Mouse (Mus musculus) heart, adult 11 months (tissue): ENCODE measurements around the gene Vrk3.
A peak's percentile ranks its signal among the peaks of the same experiment; 100 is the strongest.
"Not testable (repeated sequence)": the region's sequence is repeated elsewhere in the genome, so short reads cannot be mapped to it uniquely, and the experiment has no call there.

Experiments used
- DNase-seq: peaks from one replicate; pipeline ENCODE4 v3.0.0; 2022

Vrk3 gene

DNA sequence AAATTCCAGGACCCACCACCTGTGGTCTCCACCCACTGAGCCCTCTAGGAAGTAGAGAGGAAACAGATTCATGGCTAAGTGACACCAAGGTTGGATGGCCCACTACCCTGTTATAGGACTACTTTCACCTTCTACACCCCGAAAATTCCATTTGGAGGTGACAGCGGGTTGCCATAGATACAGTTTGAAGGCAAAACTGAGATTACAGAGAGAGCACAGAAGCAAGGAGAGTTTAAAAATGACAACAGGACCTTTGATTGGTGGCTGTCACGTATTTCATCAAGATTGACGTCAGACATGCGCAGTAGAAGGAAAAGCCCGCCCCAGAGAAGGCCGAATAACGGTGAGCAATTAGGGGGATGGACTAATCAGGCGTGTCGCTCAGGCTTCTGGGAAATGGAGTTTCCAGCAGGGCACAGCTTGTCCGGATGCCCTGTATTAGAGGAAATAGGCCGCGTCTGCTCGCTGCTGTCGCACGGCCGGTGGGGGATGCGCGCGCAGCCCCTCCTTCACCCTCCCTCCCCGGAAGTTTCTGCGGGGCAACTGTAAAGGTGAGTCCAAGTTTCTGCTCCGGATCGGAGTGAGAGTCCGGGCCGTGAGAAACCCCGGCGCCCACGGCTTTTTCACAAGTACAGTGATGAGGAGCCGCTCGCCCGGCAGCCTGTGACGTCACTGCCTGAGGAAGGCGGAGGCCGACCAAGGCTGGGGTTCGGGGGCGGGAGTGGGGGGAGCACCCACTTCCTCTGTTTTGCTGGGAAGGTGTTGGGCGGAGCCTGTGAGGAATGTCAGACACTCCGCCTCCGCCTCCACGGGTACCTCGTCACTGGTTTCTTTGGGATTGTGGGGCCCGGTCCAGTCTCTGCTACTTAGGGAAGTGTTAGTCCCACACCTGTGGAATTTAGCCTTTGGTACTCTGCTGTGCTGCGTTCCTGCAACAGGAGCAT, at the start of gene Vrk3:
TSS of gene Vrk3 (plus strand) at position 313 of the 944 bp plus-strand sequence.
- DNase-seq, result peak; percentile 100

DNA sequence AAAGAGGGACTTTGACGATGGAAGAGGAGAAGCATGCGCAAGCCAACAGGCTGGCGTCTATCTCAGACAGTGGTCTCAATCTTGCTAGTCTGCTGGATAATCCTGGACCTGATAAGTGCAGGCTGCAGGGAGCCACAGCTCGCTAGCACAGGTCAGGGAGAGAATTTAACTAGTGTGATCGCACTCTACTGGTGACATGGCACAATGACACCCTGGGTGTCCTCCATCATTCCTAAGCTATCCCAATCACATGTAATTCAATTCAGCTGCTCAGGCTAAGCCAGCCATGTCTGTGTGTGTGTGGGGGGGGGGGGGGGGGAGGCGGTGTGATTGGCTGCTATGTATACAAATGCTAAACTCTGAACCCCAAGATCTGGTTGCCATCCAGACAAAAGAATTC, 46.3 kb upstream of the Vrk3 start:
- DNase-seq, result no peak

DNA sequence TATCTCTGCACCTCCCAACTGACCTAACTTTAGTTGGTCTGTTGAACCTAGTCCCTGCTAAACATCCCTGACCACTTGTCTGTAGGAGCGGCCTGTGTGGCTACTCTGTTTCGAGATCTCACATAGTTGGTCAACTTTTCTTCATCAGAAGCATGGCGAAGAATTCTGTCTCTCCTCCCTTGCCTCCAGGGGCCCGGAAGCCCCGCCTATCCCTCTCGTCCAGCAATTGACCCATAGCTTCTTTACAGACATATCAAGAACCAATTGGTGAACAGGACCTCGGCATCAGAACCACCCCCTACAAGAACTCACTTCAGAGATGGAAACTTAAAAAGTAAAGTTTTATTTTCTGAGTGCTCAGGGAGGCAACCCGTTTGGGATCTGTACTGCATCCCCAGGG, 45.2 kb upstream of the Vrk3 start:
- no peak for DNase-seq

DNA sequence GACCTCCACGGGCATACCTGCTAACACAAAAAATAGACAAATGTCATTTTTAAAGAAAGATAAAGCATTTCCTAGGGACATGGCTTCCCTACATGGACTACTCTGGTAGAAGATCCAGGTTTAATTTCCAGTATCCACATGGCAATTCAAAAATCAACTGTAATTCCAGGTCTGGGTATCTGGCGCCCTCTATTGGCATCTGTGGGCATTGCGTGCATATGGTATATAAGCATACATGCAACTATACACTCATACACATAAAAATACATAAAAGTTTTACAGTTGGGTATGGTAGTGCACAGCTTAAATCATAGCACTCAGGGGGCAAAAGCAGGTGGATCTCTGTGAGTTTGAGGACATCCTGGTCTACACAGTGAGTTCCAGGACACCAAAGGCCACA, 43.9 kb upstream of the Vrk3 start:
- DNase-seq, result no peak

DNA sequence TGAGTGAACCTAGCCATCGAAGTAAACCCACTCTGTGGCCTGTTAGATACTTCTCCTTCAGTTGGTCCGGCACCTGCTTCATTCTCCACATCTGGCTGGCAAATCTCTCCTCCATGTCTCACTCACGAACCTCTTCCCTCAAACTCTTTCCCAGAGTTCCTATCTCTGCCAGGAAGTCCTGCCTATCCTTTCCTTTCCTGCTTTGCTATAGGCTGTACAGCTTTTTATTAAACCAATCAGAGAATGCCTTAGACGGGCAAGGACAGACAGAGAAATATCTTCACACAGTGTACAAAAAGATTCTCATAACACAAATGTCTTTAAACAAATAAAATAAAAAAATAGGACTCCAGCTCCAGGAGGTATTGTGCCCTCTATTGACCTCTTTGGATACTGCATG, 43.1 kb upstream of the Vrk3 start:
- no peak for DNase-seq

DNA sequence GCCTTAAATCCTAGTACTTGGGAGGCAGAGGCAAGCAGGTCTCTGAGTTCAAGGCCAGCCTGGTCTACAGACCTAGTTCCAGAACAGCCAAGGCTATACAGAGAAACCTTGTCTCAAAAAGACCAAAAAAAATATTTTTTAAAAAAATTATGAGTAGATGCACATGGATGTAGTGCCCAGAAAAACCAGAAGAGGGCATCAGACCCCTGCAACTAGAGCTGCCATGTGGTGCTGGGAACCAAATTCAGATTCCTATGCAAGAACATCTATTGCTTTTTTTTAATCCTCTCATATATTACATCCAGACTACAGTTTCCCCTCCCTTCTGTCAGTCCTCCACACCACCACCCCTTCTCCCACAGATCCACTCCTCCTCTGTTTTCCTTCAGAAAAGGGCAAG, 41.9 kb upstream of the Vrk3 start:
- DNase-seq, result no peak

DNA sequence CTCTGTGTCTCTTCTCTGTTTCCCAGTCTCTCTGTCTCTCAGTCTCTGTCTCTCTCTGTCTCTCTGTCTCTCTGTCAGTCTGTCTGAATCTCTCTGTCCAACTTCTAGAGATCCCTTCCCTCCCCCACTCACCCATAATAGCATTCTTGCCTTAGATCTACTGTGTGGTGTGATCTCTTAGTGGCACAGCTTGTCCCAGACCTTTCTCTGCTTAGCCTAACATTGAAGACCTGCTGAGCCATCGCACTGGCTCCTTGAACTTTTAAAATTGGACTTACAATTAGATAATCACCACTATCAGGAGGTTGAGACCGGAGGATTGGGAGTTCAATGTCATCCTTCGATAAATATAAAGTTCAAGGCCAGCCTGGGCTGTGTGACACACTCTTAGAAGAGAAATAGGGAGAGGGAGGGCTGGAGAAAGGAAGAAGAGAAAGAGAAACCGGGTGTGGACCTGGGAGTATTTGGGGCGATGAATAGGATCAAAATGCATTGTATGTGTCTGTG, 41.0 kb upstream of the Vrk3 start:
- DNase-seq, result no peak

DNA sequence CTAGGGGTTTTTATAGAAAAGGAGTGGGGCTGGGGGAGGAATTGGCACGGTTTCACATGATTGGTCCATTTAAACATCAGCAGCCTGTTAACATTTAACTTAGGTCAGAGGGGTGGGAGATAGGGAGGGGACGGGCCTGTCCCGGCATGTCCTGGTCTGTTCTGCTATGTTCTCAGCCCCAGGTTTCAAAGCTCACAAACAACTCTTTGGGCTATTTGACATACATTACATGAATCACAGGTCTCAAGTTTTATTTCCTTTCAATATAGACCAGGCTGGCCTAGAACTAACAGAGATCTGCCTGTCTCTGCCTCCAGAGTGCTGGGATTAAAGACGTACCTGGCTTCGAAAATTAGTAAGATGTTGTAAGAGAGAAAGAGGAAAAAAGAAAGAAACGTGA, 40.1 kb upstream of the Vrk3 start:
- DNase-seq, result not testable (repeated sequence)

DNA sequence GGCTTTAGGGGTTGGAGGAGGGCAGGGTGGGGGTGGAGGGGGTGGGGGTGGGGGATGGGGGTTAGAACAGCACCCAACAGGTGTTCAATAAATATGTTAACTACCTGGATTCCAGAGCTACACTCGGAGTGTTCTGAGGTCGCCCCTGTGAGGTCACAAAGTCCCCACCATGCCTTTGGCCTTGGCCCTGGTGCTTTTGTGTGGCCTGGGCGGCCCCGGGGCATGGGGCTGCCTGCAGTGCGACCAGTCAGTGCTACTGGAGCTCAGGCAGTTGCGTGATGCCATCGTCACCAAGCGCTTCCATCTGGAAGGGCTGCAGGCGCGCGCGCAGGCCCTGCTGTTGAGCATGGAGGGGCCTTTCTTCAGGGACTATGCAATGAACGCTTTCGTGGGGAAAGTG, 39.6 kb upstream of the Vrk3 start, which contains the start of gene Izumo2:
TSS of gene Izumo2 (plus strand) at position 169 of the 400 bp plus-strand sequence.
- no peak for DNase-seq

DNA sequence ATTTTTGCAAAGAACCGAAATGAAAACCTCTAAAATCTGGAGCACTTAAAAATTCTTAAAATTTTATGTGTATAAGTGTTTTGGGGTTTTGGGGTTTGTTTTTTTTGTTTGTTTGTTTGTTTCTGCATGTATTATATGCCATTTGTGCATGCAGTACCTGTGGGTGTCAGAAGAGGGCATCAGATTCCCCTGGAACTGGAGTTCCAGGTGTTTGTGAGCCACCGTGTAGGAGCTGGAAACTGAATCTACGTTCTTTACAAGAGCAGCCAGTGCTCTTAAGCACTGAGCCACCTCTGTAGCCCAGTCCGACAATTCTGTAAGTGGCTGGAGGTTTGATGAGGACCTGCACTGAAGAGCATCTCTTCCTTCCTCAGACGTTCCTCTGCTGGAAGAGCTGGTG, 38.3 kb upstream of the Vrk3 start:
- no peak for DNase-seq

DNA sequence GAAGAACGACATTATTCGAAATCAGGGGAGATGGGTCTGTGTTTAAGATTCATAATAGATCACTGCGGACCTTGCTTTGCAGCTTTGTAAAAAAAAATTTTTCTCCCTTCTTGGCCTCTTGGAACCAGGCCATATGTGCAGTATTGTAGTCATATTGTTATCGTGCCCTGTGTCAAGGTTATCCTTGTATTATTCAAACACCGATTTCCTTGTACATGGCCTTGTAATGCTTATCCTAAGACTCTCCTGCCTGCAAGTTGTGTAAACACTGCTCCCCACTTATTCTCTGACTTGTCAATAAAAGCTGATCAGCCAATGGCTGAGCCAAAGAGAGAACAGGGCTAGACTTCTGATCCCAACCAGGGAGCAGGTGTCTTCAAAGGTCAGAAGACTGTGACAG, 26.2 kb upstream of the Vrk3 start:
- DNase-seq, result no peak

DNA sequence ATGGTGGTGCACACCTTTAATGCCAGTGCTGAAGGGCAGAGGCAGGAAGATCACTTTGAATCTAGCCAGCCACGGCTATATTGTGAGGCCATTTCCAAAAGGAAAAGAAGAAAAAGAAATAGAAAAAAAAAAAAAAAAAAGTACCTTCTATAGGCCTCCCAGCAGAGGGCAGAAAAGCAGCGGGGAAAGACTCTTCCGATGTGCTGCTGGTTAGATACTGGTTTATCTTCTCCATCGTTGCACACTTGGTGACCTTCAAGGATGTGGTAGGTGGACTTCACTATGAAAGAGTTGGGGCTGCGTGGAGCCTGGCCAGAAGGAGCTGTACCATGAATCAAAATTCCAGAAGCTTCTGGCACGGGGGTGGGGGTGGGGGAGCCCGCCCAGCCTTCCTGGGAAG, 23.9 kb upstream of the Vrk3 start:
- DNase-seq, result no peak

DNA sequence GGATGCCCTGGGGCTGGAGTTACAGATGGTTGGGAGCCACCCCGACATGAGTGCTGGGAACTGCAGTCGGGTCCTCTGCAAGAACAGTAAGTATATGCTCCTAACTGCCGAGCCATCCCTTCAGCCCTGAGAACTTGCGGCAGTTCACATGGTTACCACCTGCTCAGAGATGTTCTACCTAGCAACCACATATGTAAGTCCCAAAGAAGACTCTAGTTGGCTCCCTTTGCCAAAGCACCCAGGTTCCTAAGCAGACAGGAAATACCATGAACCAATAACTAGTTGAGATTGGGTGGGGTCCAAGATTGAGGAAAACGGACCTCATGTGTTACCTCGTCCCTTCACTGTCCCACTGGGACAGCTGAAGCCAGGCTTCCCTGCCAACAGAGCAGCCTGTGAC, 21.9 kb upstream of the Vrk3 start:
- no peak for DNase-seq

DNA sequence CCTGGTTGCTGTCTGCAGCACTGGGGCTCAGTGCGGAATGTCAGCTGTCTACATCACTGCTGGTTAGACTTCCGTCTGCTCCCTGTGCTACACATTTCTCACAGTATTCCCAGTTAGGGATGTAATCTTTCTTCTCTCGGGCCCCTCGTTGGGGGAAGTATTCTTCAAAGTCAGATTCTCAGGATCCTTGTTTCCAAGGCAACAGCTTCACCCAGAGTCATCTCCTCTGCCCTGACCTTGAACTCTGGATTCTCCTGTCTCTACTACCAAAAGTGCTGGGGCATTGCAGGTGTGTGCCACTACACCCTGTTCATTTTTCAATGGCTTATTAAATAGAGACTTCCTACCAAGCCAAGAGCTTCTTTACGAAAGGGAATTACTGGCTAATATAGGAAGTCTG, 21.1 kb upstream of the Vrk3 start:
- no peak for DNase-seq

DNA sequence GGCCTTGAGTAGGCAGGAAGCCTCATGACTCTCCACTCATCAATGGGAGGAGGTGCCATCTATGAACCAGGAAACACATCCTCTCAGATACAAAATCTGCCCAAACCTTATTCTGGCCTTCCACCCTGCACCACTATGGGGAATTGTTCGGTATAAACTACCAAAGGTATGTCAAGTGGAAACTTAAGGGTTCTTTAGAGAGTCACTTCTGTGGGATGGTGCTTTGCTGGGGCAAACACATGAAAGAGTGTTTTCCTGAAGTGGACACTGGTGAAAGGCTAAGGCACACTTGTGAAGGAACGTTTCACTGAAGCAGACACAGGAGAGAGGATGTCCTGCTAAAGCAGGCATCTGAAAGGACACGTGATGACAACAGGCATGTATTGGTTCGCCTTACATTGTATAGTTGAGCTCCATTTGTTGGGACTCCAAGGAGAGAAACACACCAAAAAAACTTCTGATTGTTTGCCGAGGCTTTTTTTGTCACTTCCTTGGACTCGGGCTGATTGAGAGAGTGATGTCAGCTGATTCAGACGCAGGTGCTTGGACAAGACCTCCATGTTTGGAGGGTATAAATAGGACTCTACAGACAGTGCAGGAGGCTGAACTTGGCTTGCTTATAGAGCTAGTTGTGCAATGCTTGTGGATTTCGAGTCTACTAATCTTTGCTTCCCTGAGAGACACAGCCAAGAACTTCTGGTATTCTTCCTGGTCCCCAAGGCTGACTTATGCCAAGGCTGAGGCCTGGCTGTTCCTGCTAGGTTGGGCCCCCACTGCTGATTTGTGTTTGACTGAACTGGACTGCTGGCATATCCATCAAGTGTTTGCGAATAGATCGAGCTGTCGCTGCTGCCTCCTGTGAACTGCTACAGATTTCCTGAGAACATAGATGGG, 19.9 kb upstream of the Vrk3 start:
- peak; percentile 89 for DNase-seq

DNA sequence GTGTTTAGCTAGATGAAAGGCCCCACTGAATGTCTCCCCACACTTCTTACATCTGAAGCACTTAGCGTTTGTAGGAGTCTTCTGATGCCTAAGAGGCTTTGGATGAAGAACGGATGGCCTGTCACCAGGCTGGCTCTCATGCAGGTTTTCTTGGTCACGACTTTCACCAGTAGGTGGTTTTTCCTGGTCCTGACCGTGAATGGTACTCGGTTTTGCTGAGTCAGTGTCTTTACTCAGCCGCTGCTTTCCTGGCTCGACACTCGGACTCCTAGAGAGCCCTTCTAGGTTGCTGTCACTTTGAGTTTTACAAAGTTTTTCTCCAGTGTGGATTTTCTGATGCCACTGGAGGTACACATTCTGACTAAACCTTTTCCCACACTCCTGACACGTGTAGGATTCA, 14.5 kb upstream of the Vrk3 start:
- no peak for DNase-seq

DNA sequence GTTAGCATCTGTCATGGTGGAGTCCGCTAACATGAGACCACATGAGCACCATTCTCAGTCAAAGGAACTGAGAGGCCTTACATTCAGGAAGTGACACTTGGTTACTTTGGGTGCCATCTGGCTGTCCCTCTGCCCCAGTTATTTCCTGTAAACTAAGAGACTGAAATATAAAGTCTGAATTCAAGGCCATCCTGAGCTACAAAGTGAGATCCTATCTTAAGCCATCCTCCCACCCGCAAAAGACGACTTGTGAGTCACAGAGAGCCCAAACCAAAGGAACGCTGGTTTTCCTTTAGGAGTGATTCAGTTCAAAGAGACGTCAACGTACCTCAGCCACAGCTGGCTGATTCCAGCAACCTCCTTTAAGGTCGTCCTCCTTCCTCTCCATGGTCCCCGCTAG, 6.9 kb upstream of the Vrk3 start:
- DNase-seq, result no peak

DNA sequence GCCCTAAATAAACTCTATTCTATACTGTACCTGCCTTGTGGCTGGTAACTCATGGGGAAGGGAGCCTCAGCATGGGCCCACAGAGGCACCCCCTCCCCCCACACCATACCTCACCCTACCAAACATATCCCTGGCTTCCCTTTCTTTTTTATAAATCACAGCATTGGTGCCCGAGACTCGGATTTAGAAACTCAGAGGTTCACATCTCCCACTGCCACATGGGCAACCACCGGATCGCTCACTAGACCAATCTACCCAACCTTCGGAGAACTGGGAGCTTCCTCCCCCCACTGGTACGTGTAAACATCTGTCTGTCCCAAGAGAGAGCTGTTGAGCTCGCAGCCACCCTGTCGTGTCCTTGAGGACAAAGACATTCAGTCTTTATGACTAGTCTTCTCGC, 3.9 kb upstream of the Vrk3 start:
- DNase-seq, result peak; percentile 87

DNA sequence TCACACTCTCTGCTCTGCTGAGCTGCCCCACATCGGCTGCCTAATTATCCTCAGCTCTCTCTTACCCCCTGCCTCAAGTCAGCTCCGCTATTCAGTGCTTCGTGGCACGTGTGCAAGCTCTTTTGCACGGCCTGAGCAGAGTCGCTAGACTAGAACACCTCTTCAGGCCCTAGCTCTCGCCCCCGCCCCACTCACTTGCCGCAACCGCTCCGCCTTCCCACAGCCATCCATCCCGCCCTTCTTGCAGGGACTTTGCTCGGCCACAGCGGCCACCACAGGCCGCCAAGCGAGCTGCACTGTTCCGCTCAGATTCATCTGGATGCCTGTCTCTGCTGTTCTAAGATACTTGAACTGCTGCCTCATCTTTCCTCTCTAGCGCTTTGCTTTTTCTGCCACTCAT, 3.1 kb upstream of the Vrk3 start:
- peak; percentile 96 for DNase-seq

DNA sequence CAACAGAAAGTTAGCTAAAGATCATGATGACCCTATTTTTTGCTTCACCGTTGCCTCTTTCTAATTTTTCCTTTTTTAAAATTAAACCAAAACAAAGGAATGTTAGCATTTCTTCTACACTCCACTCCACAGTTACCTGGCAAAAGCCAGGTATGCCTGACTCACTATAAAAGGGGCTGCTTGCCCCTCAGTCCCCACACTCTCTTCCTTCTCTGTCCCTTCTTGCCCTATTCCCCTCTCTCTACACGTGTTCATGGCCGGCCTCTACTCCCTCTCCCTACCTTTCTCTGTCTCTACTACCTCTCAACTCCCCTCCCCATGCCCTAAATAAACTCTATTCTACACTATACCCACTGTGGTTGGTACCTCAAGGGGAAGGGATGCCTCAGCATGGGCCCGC, 1.1 kb upstream of the Vrk3 start:
- DNase-seq, result no peak

DNA sequence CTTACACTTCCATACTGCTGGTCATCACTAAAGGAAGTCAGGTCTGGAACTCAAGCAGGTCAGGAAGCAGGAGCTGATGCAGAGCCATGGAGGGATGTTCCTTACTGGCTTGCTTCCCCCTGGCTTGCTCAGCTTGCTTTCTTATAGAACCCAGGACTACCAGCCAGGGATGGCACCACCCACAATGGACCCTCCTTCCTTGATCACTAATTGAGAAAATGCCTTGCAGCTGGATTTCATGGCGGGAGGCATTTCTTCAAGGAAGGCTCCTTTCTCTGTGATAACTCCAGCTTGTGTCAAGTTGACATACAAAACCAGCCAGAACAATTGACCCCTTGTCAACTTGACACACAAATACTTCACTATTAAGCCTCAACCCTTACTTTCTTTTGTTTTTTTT, 2.7 kb downstream of the Vrk3 start, which contains the start of gene Zfp473:
TSS of gene Zfp473 (minus strand) at position 101 of the 400 bp plus-strand sequence.
- not testable (repeated sequence) for DNase-seq

DNA sequence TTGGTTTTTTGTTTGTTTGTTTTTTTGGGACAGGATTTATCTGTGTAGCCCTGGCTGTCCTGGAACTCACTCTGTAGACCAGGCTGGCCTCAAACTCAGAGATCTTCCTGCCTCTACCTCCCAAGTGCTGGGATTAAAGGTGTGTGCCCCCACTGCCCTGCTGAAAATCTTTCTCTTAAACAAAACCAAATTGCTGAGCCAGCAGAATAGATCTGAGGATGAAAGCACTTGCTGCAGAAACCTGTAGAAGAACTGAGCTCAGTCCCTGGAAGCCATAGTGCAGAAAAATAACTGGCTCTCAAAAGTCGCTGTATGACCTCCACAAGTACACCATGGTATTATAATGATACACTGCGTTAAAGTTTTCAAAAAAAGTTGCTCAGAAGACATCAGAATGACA, 9.0 kb downstream of the Vrk3 start:
- no peak for DNase-seq

DNA sequence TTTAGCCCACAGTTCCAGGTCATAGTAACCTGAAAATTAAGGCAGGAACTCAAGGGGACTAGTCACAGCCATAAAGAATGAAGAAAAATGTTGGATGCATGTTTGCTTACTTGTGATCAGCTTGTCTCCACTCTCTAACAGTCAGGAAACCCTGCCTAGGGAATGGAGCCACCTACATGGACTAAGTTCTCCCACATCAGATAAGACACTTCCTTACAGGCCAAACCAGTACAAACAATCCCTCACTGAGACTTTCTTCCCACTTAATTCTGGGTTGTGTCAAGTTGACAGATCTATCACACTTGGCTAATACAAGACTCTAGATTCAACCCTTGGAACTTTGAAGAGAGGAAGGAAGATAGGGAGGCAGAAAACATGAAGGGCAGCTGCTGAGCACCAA, 12.2 kb downstream of the Vrk3 start:
- DNase-seq, result no peak

DNA sequence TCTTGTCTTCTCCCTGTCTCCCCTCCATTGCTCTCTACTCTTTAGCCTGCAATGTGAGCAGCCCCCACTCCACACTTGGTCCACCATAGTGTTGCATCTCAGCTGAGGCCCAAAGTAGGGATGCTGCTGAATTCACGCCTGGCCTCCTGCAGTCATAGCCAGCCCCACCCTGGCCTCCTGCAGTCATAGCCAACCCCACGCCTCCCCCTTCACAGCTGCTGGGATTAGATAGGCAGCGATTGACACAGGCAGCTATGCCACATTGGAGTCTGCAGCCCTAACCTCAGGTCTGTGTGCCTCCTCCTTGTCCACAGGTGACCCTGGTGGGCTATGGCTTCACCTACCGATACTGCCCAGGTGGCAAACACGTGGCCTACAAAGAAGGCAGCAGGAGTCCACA, 19.9 kb downstream of the Vrk3 start:
- no peak for DNase-seq
